Mouse (Mus musculus) heart, embryonic 11.5 days (tissue): ENCODE data around the gene Alpk3. TPM values are rescaled to one million over a fixed set of nuclear protein-coding genes. Genes with fewer than 3 reads are reported as not detected.

ENCODE experiments used
- ATAC-seq: fragments of 200-750 bp; cut with Nextera tagmentation; replicated peaks from 2 replicates; pipeline ENCODE4 v1.8.0; 2017; ENCODE audit warnings: moderate library complexity; ENCODE audit not compliant: insufficient number of reproducible peaks, low FRiP score, low TSS enrichment
- H3K27ac ChIP-seq: fragments of 300-500 bp; sonication (generic); 2 replicates; pipeline ENCODE4 v1.5.1; 2014; ENCODE audit warnings: mild to moderate bottlenecking, low read depth, low read length
- H3K27me3 ChIP-seq: fragments of 300-500 bp; sonication (generic); 2 replicates; pipeline ENCODE4 v1.6.1; 2014; ENCODE audit warnings: mild to moderate bottlenecking, low read length, mixed read lengths; ENCODE audit not compliant: control insufficient read depth, insufficient read depth
- H3K36me3 ChIP-seq: fragments of 300-500 bp; sonication (generic); 2 replicates; pipeline ENCODE4 v1.6.1; 2014; ENCODE audit warnings: mild to moderate bottlenecking, low read length, moderate library complexity, mixed read lengths; ENCODE audit not compliant: control insufficient read depth, insufficient read depth
- H3K4me1 ChIP-seq: fragments of 300-500 bp; sonication (generic); 2 replicates; pipeline ENCODE4 v1.6.1; 2014; ENCODE audit warnings: low read length; ENCODE audit not compliant: control insufficient read depth, insufficient read depth
- H3K4me2 ChIP-seq: fragments of 300-500 bp; sonication (generic); 2 replicates; pipeline ENCODE4 v1.6.1; 2014; ENCODE audit warnings: mild to moderate bottlenecking, moderate library complexity
- H3K4me3 ChIP-seq: fragments of 300-500 bp; sonication (generic); 2 replicates; pipeline ENCODE4 v1.5.1; 2014; ENCODE audit warnings: low read depth, low read length
- H3K9ac ChIP-seq: fragments of 300-500 bp; sonication (generic); 2 replicates; pipeline ENCODE4 v1.6.1; 2014; ENCODE audit warnings: mild to moderate bottlenecking, low read depth, low read length, moderate library complexity
- H3K9me3 ChIP-seq: fragments of 300-500 bp; sonication (generic); replicated peaks from 2 replicates; pipeline ENCODE4 v1.6.1; 2016; ENCODE audit warnings: low read length; ENCODE audit not compliant: control insufficient read depth
- WGBS: fragments of 180-500 bp; shearing (Covaris S2); extraction: QIAGEN DNeasy Blood & Tissue Kit; methylation state at CpG from one replicate; pipeline ENCODE4 v1.1.7; 2014; ENCODE audit not compliant: insufficient replicate concordance; 5-methylcytosine and 5-hydroxymethylcytosine counted together
- polyA plus RNA-seq: library from polyadenylated mRNA; unstranded; fragments of >200 nt; fragmentation: Nextera tagmentation; extraction: Ambion mirVana; gene quantifications from 2 replicates; pipeline ENCODE4 v1.2.1, GENCODE M21; 2014

The Alpk3 gene
- polyA plus RNA-seq, 1 experiment from 2014 or later: 22.8 TPM

- Histone ChIP-seq H3K36me3 (peaks cover 12% of the 10 kb centered on the region; the same call in 1 of the 2 replicates), H3K27ac (peak overlapping the region; percentile 95), H3K27me3 (no peaks in the 10 kb centered on the region), H3K4me2 (no peak overlapping the region), H3K4me3 (no peak overlapping the region), H3K9me3 (no peaks in the 10 kb centered on the region), H3K4me1 (peaks cover 63% of the 10 kb centered on the region), H3K9ac (no peak overlapping the region)
- WGBS: 49% methylated on average over 6 of the region's 6 CpGs
- ATAC-seq: 0 out of 2 replicates have a peak, but pooled peaks have one; percentile 29
These were observed 19.6 kb downstream of the Alpk3 start for GRCm38 (mm10) chr7:81077009-81077408.

- WGBS: 38% methylated on average over 6 of the region's 6 CpGs
- Histone ChIP-seq H3K27me3 (no peaks in the 10 kb centered on the region), H3K4me1 (peaks cover 56% of the 10 kb centered on the region), H3K36me3 (peaks cover 9% of the 10 kb centered on the region), H3K4me2 (0 out of 2 replicates have a peak overlapping the region, but pooled peaks have one; percentile 11), H3K27ac (peak overlapping the region; percentile 95), H3K4me3 (no peak overlapping the region), H3K9ac (no peak overlapping the region; the same call in 1 of the 2 replicates), H3K9me3 (no peaks in the 10 kb centered on the region)
- peak; percentile 46 for ATAC-seq
These were observed 21.3 kb downstream of the Alpk3 start for GRCm38 (mm10) chr7:81078740-81079139.

- Histone ChIP-seq H3K9ac (no peak overlapping the region), H3K36me3 (peaks cover 9% of the 10 kb centered on the region; the same call in 1 of the 2 replicates)
- WGBS: 50% methylated on average over 18 of the region's 18 CpGs
These were observed 36.1 kb downstream of the Alpk3 start for GRCm38 (mm10) chr7:81093420-81093965.

GRCm38 (mm10) chr7:81094104-81094757 is 36.8 kb downstream of the Alpk3 start:
- H3K9me3 ChIP-seq: no peaks in the 10 kb centered on the region
- H3K4me2 ChIP-seq: no peak overlapping the region
- no peak overlapping the region for H3K4me3 ChIP-seq
- peaks cover 11% of the 10 kb centered on the region for H3K4me1 ChIP-seq
- WGBS: 46% methylated on average over 6 of the region's 6 CpGs
- ATAC-seq: no peak
- H3K36me3 ChIP-seq: peaks cover 6% of the 10 kb centered on the region; the same call in 1 of the 2 replicates
- H3K27me3 ChIP-seq: no peaks in the 10 kb centered on the region
- peak overlapping the region; percentile 34; the same call in 1 of the 2 replicates for H3K9ac ChIP-seq
- H3K27ac ChIP-seq: peak overlapping the region; percentile 62

More at GRCm38 (mm10) chr7:81093420-81093965, 36.1 kb downstream of the Alpk3 start:
- H3K27ac ChIP-seq: peak overlapping the region; percentile 62
- H3K4me3 ChIP-seq: no peak overlapping the region
- H3K4me1 ChIP-seq: peaks cover 11% of the 10 kb centered on the region
- no peaks in the 10 kb centered on the region for H3K27me3 ChIP-seq
- ATAC-seq: no peak
- H3K9me3 ChIP-seq: no peaks in the 10 kb centered on the region
- no peak overlapping the region for H3K4me2 ChIP-seq

DNA sequence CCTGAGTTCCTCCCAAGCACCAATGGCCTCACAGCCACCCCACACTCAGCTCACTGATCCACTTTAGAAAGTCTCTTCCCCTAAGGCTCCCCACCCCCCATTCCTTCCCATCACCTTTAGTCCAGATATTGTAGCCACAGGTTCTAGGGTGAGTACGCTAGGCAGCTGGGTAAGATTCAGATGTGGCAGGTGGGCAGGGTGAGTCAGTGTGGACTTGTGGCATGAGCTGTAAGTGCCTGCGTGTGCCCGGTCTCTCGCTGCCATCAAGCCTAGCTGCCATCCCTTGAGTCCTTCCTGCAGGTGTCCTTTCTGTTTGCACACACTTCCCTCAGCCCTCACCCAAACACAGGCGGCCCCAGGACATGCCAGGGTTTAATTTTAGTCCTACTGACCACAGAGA is 42.9 kb downstream of the Alpk3 start:
- Histone ChIP-seq H3K27ac (no peak overlapping the region), H3K4me3 (no peak overlapping the region), H3K9ac (no peak overlapping the region), H3K4me1 (no peaks in the 10 kb centered on the region), H3K27me3 (no peaks in the 10 kb centered on the region), H3K36me3 (peaks cover 4% of the 10 kb centered on the region; the same call in 1 of the 2 replicates), H3K9me3 (no peaks in the 10 kb centered on the region), H3K4me2 (no peak overlapping the region)
- 87% methylated on average over 5 of the region's 5 CpGs for WGBS
- no peak for ATAC-seq

- Histone ChIP-seq H3K36me3 (0 out of 2 replicates have a peak, but pooled peaks cover 2% of the 10 kb centered on the region), H3K9me3 (no peaks in the 10 kb centered on the region), H3K9ac (no peak overlapping the region), H3K4me3 (no peak overlapping the region), H3K4me2 (no peak overlapping the region), H3K4me1 (no peaks in the 10 kb centered on the region), H3K27me3 (no peaks in the 10 kb centered on the region), H3K27ac (no peak overlapping the region)
- no peak for ATAC-seq
- WGBS: 85% methylated on average over 7 of the region's 7 CpGs
These were observed 45.5 kb downstream of the Alpk3 start for GRCm38 (mm10) chr7:81102854-81103253.

DNA sequence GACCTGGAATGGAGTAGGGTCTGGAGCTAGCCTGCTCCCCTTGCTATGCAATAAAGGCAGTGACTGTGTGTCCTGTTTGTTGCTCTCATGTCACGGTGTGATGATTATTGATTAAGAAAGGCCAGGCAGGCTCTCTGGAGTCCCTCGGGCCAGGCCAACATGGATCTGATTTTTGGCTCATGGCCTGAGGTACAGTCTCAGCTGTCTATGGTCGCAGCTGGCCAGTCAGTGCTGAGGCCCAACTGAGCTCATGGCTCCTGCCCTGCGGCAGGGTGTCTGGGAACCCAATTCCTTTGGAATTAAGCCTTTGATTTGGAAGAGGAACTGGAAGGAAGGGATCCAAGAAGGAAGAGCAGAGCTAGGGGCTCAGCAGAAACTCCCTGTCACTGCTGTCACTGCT is 48.1 kb downstream of the Alpk3 start:
- 0 out of 2 replicates have a peak, but pooled peaks cover 2% of the 10 kb centered on the region for H3K36me3 ChIP-seq

DNA sequence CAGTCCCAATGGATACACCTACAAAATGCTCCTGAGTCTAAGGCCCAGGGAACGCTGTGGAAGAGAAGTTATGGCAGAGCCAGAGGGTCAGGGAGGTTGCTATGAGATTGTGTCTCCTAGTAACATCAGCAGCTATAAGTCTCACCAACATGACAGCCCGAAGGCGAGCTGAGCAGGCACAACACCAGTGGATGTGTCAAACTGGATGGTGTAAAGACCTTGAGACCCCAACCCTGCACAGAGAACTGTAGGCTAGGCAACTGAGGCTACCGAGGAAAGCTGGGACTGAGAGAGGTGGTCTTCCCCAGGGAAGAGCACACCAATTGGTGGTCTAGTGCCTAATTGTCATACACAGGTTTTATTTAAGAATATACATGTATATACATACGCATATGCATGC is 50.8 kb downstream of the Alpk3 start:
- Histone ChIP-seq H3K27ac (no peak overlapping the region), H3K4me2 (no peak overlapping the region), H3K9me3 (no peaks in the 10 kb centered on the region), H3K9ac (no peak overlapping the region), H3K36me3 (no peaks in the 10 kb centered on the region), H3K4me3 (no peak overlapping the region), H3K4me1 (peaks cover 10% of the 10 kb centered on the region), H3K27me3 (no peaks in the 10 kb centered on the region)
- no peak for ATAC-seq
- WGBS: 78% methylated on average over 5 of the region's 5 CpGs

More for the DNA sequence above, 48.1 kb downstream of the Alpk3 start:
- H3K4me2 ChIP-seq: no peak overlapping the region
- H3K27me3 ChIP-seq: no peaks in the 10 kb centered on the region
- ATAC-seq: no peak
- H3K9ac ChIP-seq: no peak overlapping the region
- no peaks in the 10 kb centered on the region for H3K9me3 ChIP-seq
- H3K27ac ChIP-seq: no peak overlapping the region
- H3K4me3 ChIP-seq: no peak overlapping the region
- WGBS: 70% methylated on average over 4 of the region's 4 CpGs
- H3K4me1 ChIP-seq: peaks cover 10% of the 10 kb centered on the region
